Mouse (Mus musculus): ENCODE data around the gene Map3k1.
"Not testable (repeated sequence)": the region's sequence is repeated elsewhere in the genome, so short reads cannot be mapped to it uniquely, and the experiment has no call there.

Gene Map3k1

GRCm38 (mm10) chr13:111741991-111742615, 66.7 kb downstream of the Map3k1 start:
- DNase-seq (ENCODE audit: low spot score in 2 of 2), result peak; percentile 22 to 68

DNA sequence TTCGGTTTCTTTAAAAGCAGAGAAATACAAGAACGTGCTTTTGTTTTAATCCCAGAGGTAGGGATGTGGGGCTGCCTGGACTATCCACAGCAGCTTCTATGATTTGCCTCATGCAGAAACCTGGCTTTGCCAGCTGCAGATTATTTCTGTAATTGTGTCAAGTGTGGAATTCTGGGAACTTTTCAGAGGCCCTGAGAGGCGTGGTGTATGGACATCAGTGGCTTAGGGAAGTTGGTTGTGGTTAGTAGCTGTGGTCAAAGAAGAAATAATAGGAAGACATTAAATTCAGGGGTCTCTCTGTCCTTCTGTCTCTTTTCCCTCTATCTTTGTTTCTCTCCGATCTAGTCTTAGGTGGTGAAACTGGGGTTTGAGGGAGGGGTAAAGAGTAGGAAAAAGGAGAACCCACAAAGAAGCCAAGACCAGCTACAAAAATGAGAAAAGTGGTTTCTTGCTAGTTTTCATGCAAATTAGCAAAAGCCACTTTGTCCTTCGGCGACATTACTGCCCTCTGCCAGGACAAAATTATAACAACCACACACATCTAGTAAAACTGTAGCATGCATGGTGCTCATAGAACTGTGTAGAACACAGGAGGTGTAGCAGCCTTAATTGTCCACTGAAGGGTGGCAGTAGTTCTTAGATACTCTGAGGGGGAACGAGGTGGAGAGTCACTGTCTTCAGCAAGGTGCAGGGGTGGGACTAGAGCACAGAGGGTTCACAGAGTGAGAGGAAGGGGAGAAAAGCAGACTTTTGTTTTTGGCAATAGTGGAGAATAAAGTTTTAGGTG, 67.4 kb downstream of the Map3k1 start:
- DNase-seq (ENCODE audit: low spot score in 2 of 2), result no peak

DNA sequence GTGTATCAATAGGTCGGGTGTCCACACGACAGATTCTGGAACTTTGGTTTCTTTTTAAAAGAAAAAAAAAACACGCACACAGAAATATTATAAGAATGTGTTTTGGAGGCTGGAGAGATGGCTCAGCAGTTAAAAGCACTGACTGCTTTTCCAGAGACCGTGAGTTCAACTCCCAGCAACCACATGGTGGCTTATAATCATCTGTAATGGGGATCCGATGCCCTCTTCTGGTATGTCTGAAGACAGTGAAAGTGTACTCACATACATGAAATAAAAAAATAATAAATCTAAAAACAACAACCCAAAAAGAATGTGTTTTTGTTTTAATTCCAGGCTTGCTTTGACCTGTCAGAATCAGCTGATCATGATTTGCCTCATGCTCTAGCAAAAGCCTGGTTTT, 81.9 kb downstream of the Map3k1 start:
- DNase-seq (ENCODE audit: low spot score in 2 of 2), result no peak

DNA sequence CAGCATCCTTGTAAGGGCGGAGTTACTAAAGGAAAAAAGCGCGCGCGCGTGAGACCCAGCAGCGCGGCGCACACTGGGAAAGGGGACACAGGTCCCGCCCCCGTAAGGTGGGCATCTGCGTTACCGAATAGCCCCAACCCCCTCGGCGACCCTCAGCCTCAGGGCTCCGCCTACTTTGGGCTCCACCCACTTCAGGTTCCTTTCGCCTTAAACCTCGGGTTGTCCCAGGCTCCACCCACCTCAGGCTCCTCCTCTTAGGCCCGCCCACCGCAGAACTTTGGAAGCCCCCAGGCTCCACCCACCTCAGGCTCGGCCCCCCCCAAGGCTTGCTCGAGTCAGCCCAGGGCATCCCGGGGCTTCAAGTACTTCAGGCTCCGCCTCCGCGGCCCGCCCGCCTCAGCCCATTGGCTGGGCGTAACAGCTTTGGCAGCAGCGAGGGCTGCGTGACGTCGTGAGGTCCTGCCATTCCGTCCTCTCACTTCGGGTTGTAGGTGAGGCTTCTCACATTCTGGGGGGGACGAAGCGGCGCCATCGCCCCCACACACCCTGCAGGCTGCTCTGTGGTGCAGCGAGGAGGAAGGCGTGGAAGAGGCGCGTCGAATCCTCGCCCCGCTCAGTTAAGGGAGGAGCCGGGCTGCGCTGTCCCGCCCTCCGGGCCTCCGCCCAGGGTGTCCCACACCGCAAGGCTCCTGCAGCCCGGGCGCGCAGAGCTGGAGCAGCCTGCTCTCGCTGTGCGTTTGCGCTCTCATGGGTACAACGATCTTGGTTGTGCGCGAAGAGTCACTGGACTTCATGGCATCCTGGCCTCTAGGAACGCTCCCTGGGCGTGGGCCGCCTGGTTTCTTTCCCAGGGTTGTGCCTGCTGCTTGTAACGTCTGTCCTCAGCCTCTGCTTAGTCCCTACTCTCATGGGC, 83.4 kb downstream of the Map3k1 start:
- peak; percentile 89 to 95 for DNase-seq (ENCODE audit: low spot score in 2 of 2)

- no peak for DNase-seq (ENCODE audit: low spot score in 2 of 2)
Observed at GRCm38 (mm10) chr13:111724811-111725164, 84.0 kb downstream of the Map3k1 start.

GRCm38 (mm10) chr13:111719726-111720125, 89.1 kb downstream of the Map3k1 start:
- DNase-seq (ENCODE audit: low spot score in 2 of 2), result no peak

DNA sequence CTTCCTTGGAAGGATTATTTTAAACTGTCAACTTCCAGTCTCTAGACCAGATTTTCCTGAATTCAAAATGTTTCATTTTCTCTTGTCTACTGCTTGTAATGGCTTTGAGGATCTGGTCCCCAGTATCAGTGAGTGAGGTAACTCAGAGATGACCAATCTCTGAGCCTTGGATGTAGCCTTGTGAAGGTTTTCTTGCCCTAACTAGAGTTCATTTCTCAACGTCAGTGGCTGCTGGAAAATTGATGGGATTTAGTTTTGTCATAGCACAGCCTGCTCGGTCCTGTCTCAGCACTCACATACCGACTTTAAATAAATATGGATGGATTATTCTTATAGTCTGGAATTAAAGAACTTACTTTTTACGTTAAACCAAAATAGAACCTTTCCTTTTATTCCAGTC, 98.3 kb downstream of the Map3k1 start:
- no peak for DNase-seq (ENCODE audit: low spot score in 2 of 2)

GRCm38 (mm10) chr13:111703952-111704351, 104.8 kb downstream of the Map3k1 start:
- DNase-seq (ENCODE audit: low spot score in 2 of 2), result not testable (repeated sequence)

DNA sequence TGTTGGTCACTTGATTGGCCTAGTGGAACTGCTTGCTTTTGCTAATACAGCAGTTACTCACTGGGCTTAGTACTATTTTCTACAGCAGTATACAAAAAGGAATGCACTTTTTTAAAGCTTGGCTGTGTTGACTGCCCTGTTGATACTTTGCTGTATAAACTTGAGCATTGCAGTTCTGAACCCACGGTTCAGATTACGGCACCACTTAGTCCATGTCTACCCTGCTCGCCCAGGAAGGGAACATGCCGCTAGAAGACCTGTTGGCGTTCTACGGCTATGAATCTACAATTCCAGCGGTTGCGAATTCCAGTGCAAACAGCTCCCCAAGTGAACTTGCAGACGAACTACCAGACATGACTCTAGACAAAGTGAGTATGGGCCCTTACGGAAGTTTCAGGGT, 105.4 kb downstream of the Map3k1 start:
- DNase-seq (ENCODE audit: low spot score in 2 of 2), result no peak
